Mouse (Mus musculus) forebrain, embryonic 16.5 days (tissue): ENCODE data around the gene Mogat1. TPM values are rescaled to one million over a fixed set of nuclear protein-coding genes. Genes with fewer than 3 reads are reported as not detected.

ENCODE experiments used
- ATAC-seq: fragments of 200-750 bp; cut with Nextera tagmentation; 2 replicates; pipeline ENCODE4 v1.8.0; 2017; ENCODE audit warnings: mild to moderate bottlenecking, moderate library complexity
- H3K27ac ChIP-seq: fragments of 300-500 bp; sonication (generic); 2 replicates; pipeline ENCODE4 v1.5.1; 2014; ENCODE audit warnings: low read length, control low read depth
- H3K27me3 ChIP-seq: fragments of 300-500 bp; sonication (generic); replicated peaks from 2 replicates; pipeline ENCODE4 v1.6.1; 2014; ENCODE audit warnings: low read length; ENCODE audit not compliant: control insufficient read depth, insufficient read depth
- H3K36me3 ChIP-seq: fragments of 300-500 bp; sonication (generic); 2 replicates; pipeline ENCODE4 v1.6.1; 2014; ENCODE audit not compliant: control insufficient read depth, insufficient read depth
- H3K4me1 ChIP-seq: fragments of 300-500 bp; sonication (generic); replicated peaks from 2 replicates; pipeline ENCODE4 v1.6.1; 2014; ENCODE audit warnings: low read length; ENCODE audit not compliant: control insufficient read depth, insufficient read depth
- H3K4me2 ChIP-seq: fragments of 300-500 bp; sonication (generic); 2 replicates; pipeline ENCODE4 v1.6.1; 2014; ENCODE audit warnings: mild to moderate bottlenecking, low read length, control low read depth
- H3K4me3 ChIP-seq: fragments of 300-500 bp; sonication (generic); replicated peaks from 2 replicates; pipeline ENCODE4 v1.5.1; 2014; ENCODE audit warnings: mild to moderate bottlenecking, low read length, control low read depth
- H3K9ac ChIP-seq: fragments of 300-500 bp; sonication (generic); replicated peaks from 2 replicates; pipeline ENCODE4 v1.6.1; 2014; ENCODE audit warnings: low read depth, low read length, control low read depth
- H3K9me3 ChIP-seq: fragments of 300-500 bp; sonication (generic); 2 replicates; pipeline ENCODE4 v1.6.1; 2016; ENCODE audit warnings: low read length; ENCODE audit not compliant: control insufficient read depth
- WGBS: fragments of 180-500 bp; shearing (Covaris S2); extraction: QIAGEN DNeasy Blood & Tissue Kit; methylation state at CpG from one replicate; pipeline ENCODE4 v1.1.7; 2014; 5-methylcytosine and 5-hydroxymethylcytosine counted together
- polyA plus RNA-seq: library from polyadenylated mRNA; unstranded; fragments of >200 nt; fragmentation: Nextera tagmentation; extraction: Ambion mirVana; gene quantifications from 2 replicates; pipeline ENCODE4 v1.2.1, GENCODE M21; 2015

Mogat1 gene
- polyA plus RNA-seq, 1 experiment from 2014 or later = 0.66 TPM

DNA sequence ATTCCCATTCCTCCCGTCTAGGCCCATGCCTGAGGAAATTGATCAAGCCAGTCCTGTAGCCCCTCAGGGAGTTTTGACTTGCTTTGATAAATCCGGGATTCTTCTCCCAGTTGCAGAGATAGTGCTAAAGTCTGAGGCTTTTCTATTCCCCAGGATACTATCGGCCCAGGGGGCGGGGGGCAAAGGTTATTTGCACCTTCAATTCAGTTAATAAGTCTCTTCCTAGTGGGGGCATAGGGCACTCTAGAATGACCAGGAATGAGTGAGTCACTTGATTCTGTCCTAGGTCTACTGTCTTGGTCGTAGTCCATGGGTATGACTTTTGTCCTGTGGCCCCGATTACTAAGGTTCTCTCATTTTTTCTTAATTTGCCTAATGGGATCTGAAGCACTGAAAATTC is 8.3 kb upstream of the Mogat1 start:
- H3K27ac ChIP-seq = no peak overlapping the region
- no peak overlapping the region for H3K4me2 ChIP-seq
- H3K9ac ChIP-seq = no peak overlapping the region
- WGBS = 95% methylated on average over 6 of the region's 6 CpGs
- H3K4me3 ChIP-seq = no peak overlapping the region
- no peaks in the 10 kb centered on the region for H3K27me3 ChIP-seq
- ATAC-seq = no peak
- no peaks in the 10 kb centered on the region for H3K9me3 ChIP-seq
- no peaks in the 10 kb centered on the region for H3K36me3 ChIP-seq
- no peaks in the 10 kb centered on the region for H3K4me1 ChIP-seq

DNA sequence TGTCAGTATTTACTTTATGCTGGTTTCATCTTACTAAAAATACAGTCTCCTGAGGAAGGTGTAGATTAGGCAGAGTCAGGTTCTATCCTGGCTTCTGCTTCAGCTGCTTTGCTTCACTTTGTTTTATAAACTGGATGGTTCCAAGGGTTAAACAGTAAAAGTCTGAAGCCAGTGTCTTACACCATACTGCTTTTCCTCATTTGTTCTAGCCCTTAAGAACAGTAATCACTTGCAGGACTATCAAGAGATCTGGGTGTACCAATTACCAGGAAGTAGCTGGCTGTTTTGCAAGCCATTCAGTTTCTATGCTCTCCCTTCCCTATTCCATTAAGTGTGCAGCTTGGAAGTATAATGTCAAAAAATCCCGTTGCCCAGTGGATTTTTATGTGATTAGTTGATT is 3.7 kb upstream of the Mogat1 start:
- Histone ChIP-seq H3K36me3 (no peaks in the 10 kb centered on the region), H3K9me3 (no peaks in the 10 kb centered on the region), H3K9ac (no peak overlapping the region), H3K4me3 (no peak overlapping the region), H3K27ac (no peak overlapping the region), H3K27me3 (no peaks in the 10 kb centered on the region), H3K4me1 (peaks cover 3% of the 10 kb centered on the region; the same call in 1 of the 2 replicates), H3K4me2 (no peak overlapping the region)
- no peak for ATAC-seq
- 63% methylated on average over 1 of the region's 1 CpGs for WGBS

- H3K27me3 ChIP-seq = no peaks in the 10 kb centered on the region
- peak within 1 kb of the TSS; percentile 47 for H3K9ac ChIP-seq
- H3K4me1 ChIP-seq = peaks cover 3% of the 10 kb centered on the region; the same call in 1 of the 2 replicates
- H3K4me3 ChIP-seq = peak within 1 kb of the TSS; percentile 33
- no peaks in the 10 kb centered on the region for H3K9me3 ChIP-seq
- H3K36me3 ChIP-seq = no peaks in the 10 kb centered on the region
- peak; percentile 20; the same call in 1 of the 2 replicates for ATAC-seq
- H3K27ac ChIP-seq = no peak within 1 kb of the TSS
- 4% methylated on average over 25 of the region's 25 CpGs for WGBS
- H3K4me2 ChIP-seq = peak within 1 kb of the TSS; percentile 56
Measured at GRCm38 (mm10) chr1:78511621-78512160, 900 bp downstream of the Mogat1 start, which contains the start of gene BC035947. Gene BC035947 (minus strand): TSS chr1:78512158.

DNA sequence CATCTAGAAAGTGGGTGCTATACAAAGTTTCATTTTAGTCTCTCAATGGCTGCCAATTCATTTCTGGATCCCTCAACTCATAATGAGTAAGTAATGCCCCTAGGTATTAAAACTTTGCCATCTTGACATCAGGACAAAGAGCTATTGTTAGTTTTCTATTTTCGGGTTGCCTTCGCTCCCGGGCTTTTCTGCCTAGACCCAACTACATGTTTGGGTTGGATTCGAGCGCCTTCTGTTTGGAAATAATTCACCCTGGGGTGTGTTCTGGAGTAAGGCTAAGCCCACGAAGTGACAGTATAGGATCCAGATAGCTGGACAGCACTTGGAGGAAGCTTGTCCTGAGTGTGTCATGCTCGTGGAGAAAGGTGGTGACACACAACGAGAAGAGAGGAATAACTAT is 2.0 kb downstream of the Mogat1 start:
- Histone ChIP-seq H3K36me3 (no peaks in the 10 kb centered on the region), H3K4me1 (peaks cover 3% of the 10 kb centered on the region; the same call in 1 of the 2 replicates), H3K27me3 (no peaks in the 10 kb centered on the region), H3K4me2 (no peak overlapping the region), H3K27ac (no peak overlapping the region), H3K9ac (no peak overlapping the region), H3K9me3 (no peaks in the 10 kb centered on the region), H3K4me3 (no peak overlapping the region)
- ATAC-seq = no peak
- 76% methylated on average over 8 of the region's 8 CpGs for WGBS

DNA sequence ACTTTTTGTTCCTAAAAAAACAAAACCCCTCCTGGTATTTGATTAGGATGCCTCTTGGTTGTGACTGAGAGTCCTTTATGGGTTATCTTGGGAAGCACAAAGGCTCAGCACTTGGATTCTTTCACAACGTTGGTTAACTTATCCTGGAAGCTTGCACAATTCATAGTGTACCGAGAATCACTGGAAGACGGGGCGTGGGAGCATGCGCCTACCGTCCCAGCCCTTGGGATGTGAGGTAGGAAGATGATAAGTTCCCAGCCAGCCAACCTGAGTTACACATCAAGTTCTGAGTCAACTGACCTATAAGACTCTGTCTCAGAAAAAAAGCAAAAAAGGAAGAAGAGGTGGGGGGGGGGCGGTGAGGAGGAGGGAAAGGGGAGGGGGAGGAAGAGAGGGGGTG is 8.1 kb downstream of the Mogat1 start:
- Histone ChIP-seq H3K4me3 (no peak overlapping the region), H3K9ac (no peak overlapping the region), H3K9me3 (no peaks in the 10 kb centered on the region), H3K4me2 (no peak overlapping the region), H3K36me3 (no peaks in the 10 kb centered on the region), H3K27ac (no peak overlapping the region), H3K27me3 (no peaks in the 10 kb centered on the region), H3K4me1 (no peaks in the 10 kb centered on the region)
- 90% methylated on average over 7 of the region's 7 CpGs for WGBS
- no peak for ATAC-seq

DNA sequence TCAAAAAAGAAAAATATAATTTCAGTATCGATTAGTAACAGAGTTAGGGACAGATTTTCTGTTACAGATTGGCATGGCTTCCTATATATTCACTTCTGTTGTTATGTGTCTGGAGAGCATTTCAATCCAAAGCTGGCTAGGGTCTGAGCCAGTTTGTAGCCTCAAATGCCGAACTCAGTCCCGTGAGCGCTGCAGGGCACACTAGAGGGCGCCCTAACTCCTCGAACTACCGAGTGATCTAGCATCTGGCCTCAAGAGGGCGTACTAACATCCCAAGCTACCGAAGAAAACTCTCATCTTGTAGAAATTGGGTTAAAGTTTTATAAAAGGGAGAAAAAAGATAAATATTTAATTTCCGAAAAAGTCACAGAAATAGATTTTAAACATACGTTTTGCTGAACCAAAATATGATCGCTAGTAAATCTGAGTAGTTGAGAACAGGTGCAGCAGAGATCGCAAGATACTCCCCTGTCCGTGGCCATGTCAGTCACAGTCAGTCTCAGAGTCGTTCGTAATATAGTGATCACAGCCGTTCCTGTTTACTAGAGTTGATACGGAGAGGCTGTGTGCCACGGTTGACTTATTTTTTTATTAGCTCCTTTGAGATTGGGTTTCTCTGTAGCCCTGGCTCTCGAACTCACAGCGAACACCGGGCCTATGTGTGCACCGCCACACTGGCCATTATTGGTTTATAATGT is 14.5 kb downstream of the Mogat1 start:
- WGBS = 51% methylated on average over 23 of the region's 23 CpGs
- Histone ChIP-seq H3K36me3 (no peaks in the 10 kb centered on the region), H3K9me3 (no peaks in the 10 kb centered on the region), H3K4me3 (no peak overlapping the region), H3K4me2 (no peak overlapping the region), H3K9ac (no peak overlapping the region), H3K27ac (no peak overlapping the region), H3K4me1 (no peaks in the 10 kb centered on the region), H3K27me3 (no peaks in the 10 kb centered on the region)
- no peak for ATAC-seq

DNA sequence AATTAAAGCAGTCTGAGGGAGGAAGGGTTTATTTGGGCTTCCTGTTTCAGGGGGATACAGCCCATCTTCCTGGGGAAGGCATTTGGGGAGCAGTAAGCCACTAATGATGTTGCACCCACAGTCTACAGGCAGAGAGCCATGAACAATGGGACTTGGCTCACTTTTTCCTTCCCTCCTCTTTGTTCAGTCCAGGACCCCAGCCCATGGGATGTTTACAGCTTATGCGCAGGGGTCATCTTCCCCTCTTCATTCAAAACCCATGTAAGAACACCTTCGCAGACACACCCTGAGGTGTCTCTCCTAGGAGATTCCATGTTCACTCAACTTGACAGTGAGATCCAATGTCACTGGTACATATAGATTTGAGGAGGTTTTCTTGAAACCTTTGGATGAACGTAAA is 17.6 kb downstream of the Mogat1 start:
- no peaks in the 10 kb centered on the region for H3K27me3 ChIP-seq
- no peaks in the 10 kb centered on the region for H3K9me3 ChIP-seq
- no peak overlapping the region for H3K27ac ChIP-seq
- H3K9ac ChIP-seq = no peak overlapping the region
- no peak for ATAC-seq
- 90% methylated on average over 3 of the region's 3 CpGs for WGBS
- H3K36me3 ChIP-seq = no peaks in the 10 kb centered on the region
- no peak overlapping the region for H3K4me3 ChIP-seq
- no peaks in the 10 kb centered on the region for H3K4me1 ChIP-seq
- no peak overlapping the region for H3K4me2 ChIP-seq

DNA sequence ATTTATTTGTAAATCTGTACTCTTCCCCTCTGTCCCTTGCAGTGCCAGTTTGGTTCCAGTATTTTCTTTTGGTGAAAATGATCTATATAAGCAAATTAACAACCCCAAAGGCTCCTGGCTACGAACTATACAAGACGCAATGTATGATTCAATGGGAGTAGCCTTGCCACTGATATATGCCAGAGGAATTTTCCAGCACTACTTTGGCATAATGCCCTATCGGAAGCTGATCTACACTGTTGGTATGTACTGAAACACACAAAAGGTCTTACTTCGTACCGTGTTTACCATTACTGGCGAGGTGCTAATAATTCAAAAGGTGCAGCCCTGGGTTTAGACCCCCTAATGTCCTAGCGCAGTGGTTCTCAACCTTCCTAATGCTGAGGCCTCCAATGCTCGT is 18.2 kb downstream of the Mogat1 start:
- no peak for ATAC-seq

DNA sequence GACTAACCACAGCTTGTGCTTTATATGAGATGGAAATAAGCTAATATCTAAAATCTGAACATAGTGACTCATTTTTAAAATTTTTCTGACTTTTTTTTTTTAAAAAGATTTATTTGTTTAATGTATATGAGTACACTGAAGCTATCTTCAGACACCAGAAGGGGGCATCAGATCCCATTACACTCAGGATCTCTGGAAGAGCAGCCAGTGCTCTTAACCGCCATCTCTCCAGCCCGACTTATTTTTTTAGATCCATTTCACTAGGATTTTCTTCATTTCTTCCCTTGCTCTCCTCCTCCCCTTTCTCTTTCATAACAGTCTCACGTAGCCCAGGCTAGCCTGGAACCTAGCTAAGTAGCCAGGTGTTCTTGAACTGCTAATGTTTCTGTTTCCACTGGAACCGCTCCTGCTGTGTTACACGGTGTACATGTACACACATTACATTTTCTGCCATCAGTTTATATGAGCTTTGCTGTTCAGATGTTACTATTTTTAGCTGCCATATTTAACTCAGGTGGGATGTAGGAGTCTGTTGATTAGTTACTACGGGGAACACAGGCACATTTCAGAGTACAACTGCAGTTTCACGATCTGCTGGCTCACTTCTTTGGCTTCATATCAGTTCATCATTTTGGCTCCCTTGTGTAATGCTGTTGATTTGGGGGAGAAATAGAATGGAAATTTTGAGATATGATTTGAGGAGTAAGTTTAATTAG is 19.9 kb downstream of the Mogat1 start:
- no peaks in the 10 kb centered on the region for H3K9me3 ChIP-seq
- ATAC-seq = no peak
- no peak overlapping the region for H3K9ac ChIP-seq
- H3K4me1 ChIP-seq = no peaks in the 10 kb centered on the region
- 76% methylated on average over 7 of the region's 7 CpGs for WGBS
- H3K36me3 ChIP-seq = no peaks in the 10 kb centered on the region
- H3K27ac ChIP-seq = no peak overlapping the region
- H3K4me3 ChIP-seq = no peak overlapping the region
- H3K4me2 ChIP-seq = no peak overlapping the region
- no peaks in the 10 kb centered on the region for H3K27me3 ChIP-seq

More for the DNA sequence above, 18.2 kb downstream of the Mogat1 start:
- Histone ChIP-seq H3K9ac (no peak overlapping the region), H3K4me2 (no peak overlapping the region), H3K4me3 (no peak overlapping the region), H3K27me3 (no peaks in the 10 kb centered on the region), H3K9me3 (no peaks in the 10 kb centered on the region), H3K27ac (no peak overlapping the region), H3K4me1 (no peaks in the 10 kb centered on the region), H3K36me3 (no peaks in the 10 kb centered on the region)
- 87% methylated on average over 8 of the region's 8 CpGs for WGBS
